Mouse (Mus musculus) stomach, embryonic 14.5 days (tissue): ENCODE measurements around the gene Stox1. TPM values are rescaled to one million over a fixed set of nuclear protein-coding genes. Genes with fewer than 3 reads are reported as not detected.

Experiments
- ATAC-seq: fragments of 200-750 bp; cut with Nextera tagmentation; 2 replicates; pipeline ENCODE4 v1.8.0; 2017; ENCODE audit warnings: low read depth, moderate TSS enrichment; ENCODE audit not compliant: insufficient number of reproducible peaks, insufficient read depth, low FRiP score
- H3K27ac ChIP-seq: fragments of 300-500 bp; sonication (generic); 2 replicates; pipeline ENCODE4 v1.5.1; 2014; ENCODE audit warnings: mild to moderate bottlenecking, low read length, moderate library complexity, mixed read lengths
- H3K27me3 ChIP-seq: fragments of 300-500 bp; sonication (generic); 2 replicates; pipeline ENCODE4 v1.6.1; 2014; ENCODE audit warnings: low read length, control low read depth, mixed read lengths; ENCODE audit not compliant: control insufficient read depth, insufficient read depth
- H3K36me3 ChIP-seq: fragments of 300-500 bp; sonication (generic); 2 replicates; pipeline ENCODE4 v1.6.1; 2014; ENCODE audit warnings: mild to moderate bottlenecking, control low read depth, low read length, moderate library complexity, mixed read lengths; ENCODE audit not compliant: control insufficient read depth, insufficient read depth
- H3K4me1 ChIP-seq: fragments of 300-500 bp; sonication (generic); 2 replicates; pipeline ENCODE4 v1.6.1; 2014; ENCODE audit warnings: low read length, control low read depth, mixed read lengths; ENCODE audit not compliant: control insufficient read depth, insufficient read depth
- H3K4me2 ChIP-seq: fragments of 300-500 bp; sonication (generic); replicated peaks from 2 replicates; pipeline ENCODE4 v1.6.1; 2014; ENCODE audit warnings: low read depth, low read length, control low read depth
- H3K4me3 ChIP-seq: fragments of 300-500 bp; sonication (generic); 2 replicates; pipeline ENCODE4 v1.5.1; 2014; ENCODE audit warnings: low read depth, low read length, control low read depth
- H3K9ac ChIP-seq: fragments of 300-500 bp; sonication (generic); replicated peaks from 2 replicates; pipeline ENCODE4 v1.6.1; 2014; ENCODE audit warnings: low read depth, mild to moderate bottlenecking, control low read depth, low read length, moderate library complexity, mixed read lengths
- H3K9me3 ChIP-seq: fragments of 300-500 bp; sonication (generic); 2 replicates; pipeline ENCODE4 v1.6.1; 2016; ENCODE audit warnings: low read depth, low read length, control low read depth; ENCODE audit not compliant: control insufficient read depth
- WGBS: fragments of 180-500 bp; shearing (Covaris S2); extraction: QIAGEN DNeasy Blood & Tissue Kit; methylation state at CpG from one replicate; pipeline ENCODE4 v1.1.7; 2014; 5-methylcytosine and 5-hydroxymethylcytosine counted together
- polyA plus RNA-seq: library from polyadenylated mRNA; unstranded; fragments of >200 nt; fragmentation: Nextera tagmentation; extraction: Ambion mirVana; gene quantifications from 2 replicates; pipeline ENCODE4 v1.2.1, GENCODE M21; 2014

Gene Stox1
- polyA plus RNA-seq, 1 experiment from 2014 or later: 1.5 TPM

- WGBS: 79% methylated on average over 6 of the region's 6 CpGs
- ATAC-seq: no peak
These were observed 49.7 kb downstream of the Stox1 start for GRCm38 (mm10) chr10:62676196-62676595.

GRCm38 (mm10) chr10:62672359-62672758 lies 53.6 kb downstream of the Stox1 start:
- Histone ChIP-seq H3K27ac (no peak overlapping the region), H3K4me2 (no peak overlapping the region), H3K27me3 (no peaks in the 10 kb centered on the region), H3K9me3 (no peaks in the 10 kb centered on the region), H3K9ac (no peak overlapping the region), H3K4me1 (peaks cover 3% of the 10 kb centered on the region; the same call in 1 of the 2 replicates), H3K36me3 (no peaks in the 10 kb centered on the region), H3K4me3 (no peak overlapping the region)
- no peak for ATAC-seq
- WGBS: 97% methylated on average over 2 of the region's 2 CpGs

More at GRCm38 (mm10) chr10:62676196-62676595, 49.7 kb downstream of the Stox1 start:
- Histone ChIP-seq H3K27ac (no peak overlapping the region), H3K27me3 (no peaks in the 10 kb centered on the region), H3K4me1 (peaks cover 3% of the 10 kb centered on the region; the same call in 1 of the 2 replicates), H3K4me3 (no peak overlapping the region), H3K36me3 (no peaks in the 10 kb centered on the region), H3K4me2 (no peak overlapping the region), H3K9ac (no peak overlapping the region), H3K9me3 (peaks cover 6% of the 10 kb centered on the region; the same call in 1 of the 2 replicates)

- Histone ChIP-seq H3K9ac (no peak overlapping the region), H3K4me1 (no peaks in the 10 kb centered on the region), H3K4me3 (no peak overlapping the region), H3K27me3 (no peaks in the 10 kb centered on the region), H3K36me3 (no peaks in the 10 kb centered on the region), H3K4me2 (no peak overlapping the region), H3K27ac (no peak overlapping the region), H3K9me3 (no peaks in the 10 kb centered on the region)
- no peak for ATAC-seq
- 62% methylated on average over 14 of the region's 14 CpGs for WGBS
These were observed 56.7 kb downstream of the Stox1 start for GRCm38 (mm10) chr10:62669245-62669644.

GRCm38 (mm10) chr10:62668463-62668862 lies 57.5 kb downstream of the Stox1 start:
- Histone ChIP-seq H3K4me3 (no peak overlapping the region), H3K9ac (no peak overlapping the region), H3K4me2 (no peak overlapping the region), H3K4me1 (no peaks in the 10 kb centered on the region), H3K27ac (no peak overlapping the region), H3K27me3 (no peaks in the 10 kb centered on the region), H3K36me3 (no peaks in the 10 kb centered on the region), H3K9me3 (no peaks in the 10 kb centered on the region)
- no peak for ATAC-seq
- WGBS: 79% methylated on average over 2 of the region's 2 CpGs

GRCm38 (mm10) chr10:62668043-62668442 lies 57.9 kb downstream of the Stox1 start:
- no peak overlapping the region for H3K9ac ChIP-seq
- 72% methylated on average over 5 of the region's 5 CpGs for WGBS
- no peak for ATAC-seq
- H3K4me3 ChIP-seq: no peak overlapping the region
- H3K27me3 ChIP-seq: no peaks in the 10 kb centered on the region
- no peak overlapping the region for H3K27ac ChIP-seq
- no peak overlapping the region for H3K4me2 ChIP-seq
- no peaks in the 10 kb centered on the region for H3K36me3 ChIP-seq
- no peaks in the 10 kb centered on the region for H3K4me1 ChIP-seq
- H3K9me3 ChIP-seq: no peaks in the 10 kb centered on the region

- no peak overlapping the region for H3K4me3 ChIP-seq
- no peaks in the 10 kb centered on the region for H3K36me3 ChIP-seq
- peak overlapping the region; percentile 62; the same call in 1 of the 2 replicates for H3K27ac ChIP-seq
- H3K27me3 ChIP-seq: no peaks in the 10 kb centered on the region
- no peaks in the 10 kb centered on the region for H3K9me3 ChIP-seq
- peak overlapping the region; percentile 20; the same call in 1 of the 2 replicates for H3K4me2 ChIP-seq
- no peaks in the 10 kb centered on the region for H3K4me1 ChIP-seq
- ATAC-seq: no peak
- H3K9ac ChIP-seq: no peak overlapping the region
- WGBS: 58% methylated on average over 27 of the region's 27 CpGs
These were observed 60.9 kb downstream of the Stox1 start for GRCm38 (mm10) chr10:62664963-62665590.

- H3K9ac ChIP-seq: no peak overlapping the region
- no peak for ATAC-seq
- H3K4me3 ChIP-seq: no peak overlapping the region
- no peaks in the 10 kb centered on the region for H3K4me1 ChIP-seq
- 82% methylated on average over 10 of the region's 10 CpGs for WGBS
- no peaks in the 10 kb centered on the region for H3K27me3 ChIP-seq
- no peak overlapping the region; the same call in 1 of the 2 replicates for H3K27ac ChIP-seq
- no peaks in the 10 kb centered on the region for H3K36me3 ChIP-seq
- no peak overlapping the region for H3K4me2 ChIP-seq
- no peaks in the 10 kb centered on the region for H3K9me3 ChIP-seq
These were observed 61.8 kb downstream of the Stox1 start for GRCm38 (mm10) chr10:62664171-62664570.

- ATAC-seq: no peak
- no peaks in the 10 kb centered on the region; the same call in 1 of the 2 replicates for H3K4me1 ChIP-seq
- no peaks in the 10 kb centered on the region for H3K9me3 ChIP-seq
- H3K27me3 ChIP-seq: no peaks in the 10 kb centered on the region
- H3K4me3 ChIP-seq: no peak overlapping the region
- H3K4me2 ChIP-seq: no peak overlapping the region
- WGBS: 85% methylated on average over 7 of the region's 7 CpGs
- no peak overlapping the region for H3K9ac ChIP-seq
- H3K27ac ChIP-seq: no peak overlapping the region
- no peaks in the 10 kb centered on the region for H3K36me3 ChIP-seq
These were observed 69.2 kb downstream of the Stox1 start for GRCm38 (mm10) chr10:62656711-62657110.

GRCm38 (mm10) chr10:62651961-62652360 lies 74.0 kb downstream of the Stox1 start:
- Histone ChIP-seq H3K27ac (peak overlapping the region; percentile 92), H3K36me3 (no peaks in the 10 kb centered on the region), H3K4me2 (peak overlapping the region; percentile 62), H3K4me3 (peak overlapping the region; percentile 93), H3K4me1 (peaks cover 2% of the 10 kb centered on the region), H3K9me3 (no peaks in the 10 kb centered on the region), H3K27me3 (no peaks in the 10 kb centered on the region), H3K9ac (peak overlapping the region; percentile 80)
- no peak for ATAC-seq
- 10% methylated on average over 3 of the region's 3 CpGs for WGBS
